Comparison of ENCODE assay signal across 23 mouse cellular contexts in genomic region chr17:7279251-7279650, GRCm38 (mm10). TPM values are rescaled to one million over a fixed set of nuclear protein-coding genes. Genes with fewer than 3 reads are reported as not detected.
"Had no signal": no experiment of that assay in that cellular context is flagged by ENCODE, and none has a peak within 500 bp of the region (broad histone marks: within the 10 kb centered on the region; RNA-seq: fewer than 3 reads in every experiment).

No protein-coding gene starts in this region.

- H3K27me3 ChIP-seq: limb, embryonic 13.5 days; liver, embryonic 12.5 days; liver, embryonic 15.5 days; lung, embryonic 15.5 days; megakaryocyte, embryonic 14.5 days had no signal

- H3K9me3 ChIP-seq: limb, embryonic 10.5 days; limb, embryonic 13.5 days; liver, embryonic 12.5 days; liver, embryonic 15.5 days; lung, embryonic 15.5 days; midbrain, embryonic 10.5 days had no signal

- H3K4me3 ChIP-seq: limb, embryonic 10.5 days; limb, embryonic 13.5 days; liver, embryonic 12.5 days; liver, embryonic 15.5 days; lung, embryonic 15.5 days; megakaryocyte, embryonic 14.5 days; midbrain, embryonic 10.5 days had no signal

- H3K4me2 ChIP-seq: limb, embryonic 13.5 days; liver, embryonic 12.5 days; liver, embryonic 15.5 days; lung, embryonic 15.5 days had no signal

- H3K36me3 ChIP-seq: liver, embryonic 12.5 days; liver, embryonic 15.5 days; lung, embryonic 15.5 days had no signal

- H3K4me1 ChIP-seq: limb, embryonic 10.5 days; limb, embryonic 13.5 days; liver, embryonic 15.5 days; megakaryocyte, embryonic 14.5 days had no signal

- H3K27ac ChIP-seq: kidney, postnatal 0 days; limb, embryonic 10.5 days; limb, embryonic 13.5 days; liver, embryonic 12.5 days; liver, embryonic 15.5 days; lung, embryonic 15.5 days; midbrain, embryonic 10.5 days had no signal

- H3K9ac ChIP-seq: limb, embryonic 13.5 days; liver, embryonic 12.5 days; liver, embryonic 15.5 days; lung, embryonic 15.5 days had no signal

- ATAC-seq: liver, embryonic 12.5 days had no signal

- DNase-seq: kidney, postnatal 36 days; liver; lung, adult 18-20 months; lung, postnatal 10 days; lung, postnatal 36 days; midbrain, embryonic 14.5 days; thymus, adult 18-20 months; thymus, postnatal 36 days had no signal

RNA-seq across cellular contexts. Expression of gene Tcp10a, which starts 45.2 kb away (rescaled TPM):
- total RNA-seq: midbrain, postnatal 0 days had no signal
- polyA plus RNA-seq: kidney, postnatal 0 days; limb, embryonic 10.5 days; limb, embryonic 13.5 days; liver, embryonic 12.5 days; liver, embryonic 15.5 days; midbrain, embryonic 10.5 days; midbrain, embryonic 14.5 days; neural tube, embryonic 11.5 days; neural tube, embryonic 14.5 days; small intestine, adult 2 months; spleen, adult 2 months; stomach, embryonic 16.5 days; urinary bladder, adult 2 months had no signal
